Mouse (Mus musculus) neutrophil, adult 59 days (primary cell): ENCODE results near the gene Ppil3. TPM values are rescaled to one million over a fixed set of nuclear protein-coding genes. Genes with fewer than 3 reads are reported as not detected.

Experiments used
- total RNA-seq, 2 experiments: library from RNA; stranded (reverse); gene quantifications; 1 replicate in 1 of 2; 2 replicates in 1 of 2; pipeline ENCODE4 v1.2.4; 2023

The Ppil3 gene
- total RNA-seq = 10 to 100 TPM; 14.2 to 21.0 TPM

GRCm38 (mm10) chr1:58445143-58445722 lies at the start of gene Ppil3, which contains the start of gene Nif3l1:
Gene Ppil3, minus strand, starts transcription at chr1:58445486.
Gene Nif3l1, plus strand, starts transcription at chr1:58445151.

GRCm38 (mm10) chr1:58423371-58424248 lies 21.7 kb downstream of the Ppil3 start, which contains the start of gene Clk1:
Gene Clk1, minus strand, starts transcription at chr1:58424066.

DNA sequence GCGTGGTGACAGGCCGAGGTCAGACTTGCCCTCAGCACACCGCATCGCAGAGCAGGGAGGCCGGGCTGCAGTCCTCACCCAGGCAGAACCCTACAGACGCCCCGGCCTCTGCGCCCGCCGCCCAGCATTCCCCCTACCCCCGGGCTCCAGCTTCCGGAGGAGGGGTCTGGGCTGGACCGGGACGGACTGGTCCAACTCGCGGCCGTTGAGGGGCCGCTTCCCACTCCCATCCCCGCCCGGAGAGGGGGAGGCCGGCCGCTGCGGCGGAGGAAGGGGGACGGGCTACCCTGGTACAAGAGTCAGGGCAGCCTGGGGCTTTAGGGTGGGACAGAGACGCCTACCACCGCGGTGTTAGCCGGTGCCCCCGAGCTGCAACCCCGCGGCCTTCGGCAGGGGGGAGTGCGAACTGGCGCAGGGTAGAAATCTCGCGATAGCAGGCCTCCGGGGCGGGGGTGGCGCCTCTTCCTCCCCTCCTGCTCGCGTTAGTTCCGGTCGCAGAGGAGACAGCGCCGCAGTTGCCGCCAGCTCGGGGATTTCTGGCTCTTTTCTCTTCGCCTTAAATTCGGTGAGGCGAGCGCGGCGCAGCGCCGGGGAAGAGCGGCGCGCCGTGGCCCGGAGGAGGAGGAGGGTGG lies 52.5 kb downstream of the Ppil3 start, which contains the start of gene Bzw1:
Gene Bzw1 (plus strand): TSS at position 247 of the 632 bp plus-strand sequence.

Other genes with a start within 250 kb of the Ppil3 start
- 1 to 10 TPM in 1 of 2 experiments, not detected in 1; 3.2 TPM for gene Aox4, start 235.1 kb downstream of the Ppil3 start, total RNA-seq
- gene Aox2, start 167.2 kb downstream of the Ppil3 start, total RNA-seq = under 1 TPM; 0.07 to 0.15 TPM
- gene Bzw1, start 52.6 kb downstream of the Ppil3 start, total RNA-seq = 100 to 1,000 TPM in 1 of 2 experiments, 10 to 100 TPM in 1; 94.2 to 108 TPM
- 100 to 1,000 TPM; 875 to 927 TPM for gene Clk1, start 21.4 kb downstream of the Ppil3 start, total RNA-seq
- gene Nif3l1, start 335 bp downstream of the Ppil3 start, total RNA-seq = 10 to 100 TPM; 12.6 to 17.3 TPM
- gene Orc2, start 59.6 kb upstream of the Ppil3 start, total RNA-seq = 10 to 100 TPM in 1 of 2 experiments, 1 to 10 TPM in 1; 8.4 to 11.5 TPM
- 10 to 100 TPM in 1 of 2 experiments, 1 to 10 TPM in 1; 9.9 to 11.7 TPM for gene Fam126b, start 140.8 kb upstream of the Ppil3 start, total RNA-seq
- gene Ndufb3, start 140.9 kb upstream of the Ppil3 start, total RNA-seq = 10 to 100 TPM; 44.6 to 53.8 TPM